Mouse (Mus musculus) brain, embryonic 14.5 days (tissue): ENCODE measurements around the gene Ccdc15.

Experiments used
- CTCF ChIP-seq: fragments of 200-500 bp; IDR thresholded peaks from 2 replicates; pipeline ENCODE4 v1.5.1; 2012; ENCODE audit warnings: inconsistent platforms, mild to moderate bottlenecking, moderate library complexity, borderline replicate concordance; ENCODE audit not compliant: insufficient read depth, insufficient read length; ENCODE audit errors: extremely low read depth
- POLR2A ChIP-seq: fragments of 200-500 bp; IDR thresholded peaks from 2 replicates; pipeline ENCODE4 v1.6.1; 2012; ENCODE audit warnings: mild to moderate bottlenecking, inconsistent platforms, borderline replicate concordance; ENCODE audit not compliant: poor library complexity, insufficient read depth, insufficient read length, severe bottlenecking; ENCODE audit errors: extremely low read depth

DNA sequence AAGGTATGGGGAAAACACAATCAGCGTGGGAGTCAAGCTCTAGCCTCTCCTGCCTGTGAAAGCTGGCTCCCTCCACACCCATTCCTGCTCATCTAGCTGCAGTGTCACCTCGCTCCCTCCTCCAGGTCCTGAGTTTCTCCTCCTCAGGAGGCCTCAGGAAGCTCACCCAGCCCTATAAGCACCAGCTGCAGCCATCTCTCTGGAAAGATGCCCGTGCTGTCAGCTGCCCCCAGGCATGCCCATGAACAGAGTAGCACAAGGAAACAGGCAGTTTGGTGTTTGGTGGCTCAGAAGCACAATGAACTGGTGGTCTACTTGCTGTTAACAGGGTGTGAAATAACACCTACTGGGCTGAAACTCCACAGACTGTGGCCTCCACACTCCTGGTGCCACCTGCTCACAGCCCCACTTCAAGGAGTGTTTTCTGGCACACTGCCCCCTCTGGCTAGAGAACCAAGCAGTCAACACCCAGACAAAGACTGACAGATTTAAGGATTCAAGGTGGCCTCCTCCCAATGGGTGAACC is 99.8 kb downstream of the Ccdc15 start:
- TF ChIP-seq POLR2A (no peak), CTCF (no peak)
